Mouse (Mus musculus): Measurements from ENCODE around the gene Depdc1b.

The Depdc1b gene

GRCm38 (mm10) chr13:108317414-108317813 is 1.3 kb downstream of the Depdc1b start:
- no peak for DNase-seq

GRCm38 (mm10) chr13:108319028-108319427 is 2.9 kb downstream of the Depdc1b start:
- DNase-seq = peak; percentile 20 to 59

GRCm38 (mm10) chr13:108320216-108320615 is 4.1 kb downstream of the Depdc1b start:
- DNase-seq = no peak

- DNase-seq = no peak
These were observed 6.3 kb downstream of the Depdc1b start for GRCm38 (mm10) chr13:108322466-108322865.

GRCm38 (mm10) chr13:108323317-108323716 is 7.2 kb downstream of the Depdc1b start:
- no peak for DNase-seq

GRCm38 (mm10) chr13:108323866-108324829 is 8.0 kb downstream of the Depdc1b start:
- DNase-seq = peak; percentile 58 to 69

- DNase-seq = peak; percentile 45 to 65
These were observed 9.7 kb downstream of the Depdc1b start for GRCm38 (mm10) chr13:108325871-108326270.

GRCm38 (mm10) chr13:108326351-108326750 is 10.2 kb downstream of the Depdc1b start:
- peak; percentile 92 to 94 for DNase-seq

- no peak for DNase-seq
These were observed 10.9 kb downstream of the Depdc1b start for GRCm38 (mm10) chr13:108327047-108327446.

- DNase-seq = no peak
These were observed 12.5 kb downstream of the Depdc1b start for GRCm38 (mm10) chr13:108328406-108329180.

- DNase-seq = no peak
These were observed 13.6 kb downstream of the Depdc1b start for GRCm38 (mm10) chr13:108329693-108330092.

GRCm38 (mm10) chr13:108335257-108336003 is 19.3 kb downstream of the Depdc1b start:
- no peak for DNase-seq

- no peak for DNase-seq
These were observed 20.1 kb downstream of the Depdc1b start for GRCm38 (mm10) chr13:108336192-108336591.

- no peak for DNase-seq
These were observed 21.2 kb downstream of the Depdc1b start for GRCm38 (mm10) chr13:108337340-108337739.

GRCm38 (mm10) chr13:108338076-108338836 is 22.1 kb downstream of the Depdc1b start:
- peak; percentile 70 to 84 for DNase-seq

- no peak for DNase-seq
These were observed 23.9 kb downstream of the Depdc1b start for GRCm38 (mm10) chr13:108339907-108340596.

- DNase-seq = no peak
These were observed 25.5 kb downstream of the Depdc1b start for GRCm38 (mm10) chr13:108341585-108341984.

- no peak for DNase-seq
These were observed 29.6 kb downstream of the Depdc1b start for GRCm38 (mm10) chr13:108345756-108346155.

- peak in 1 of 2 experiments; percentile 24 for DNase-seq
These were observed 30.9 kb downstream of the Depdc1b start for GRCm38 (mm10) chr13:108347016-108347415.

GRCm38 (mm10) chr13:108349624-108350023 is 33.5 kb downstream of the Depdc1b start:
- DNase-seq = peak in 1 of 2 experiments; percentile 36

- no peak for DNase-seq
These were observed 37.6 kb downstream of the Depdc1b start for GRCm38 (mm10) chr13:108353781-108354180.
